Mouse (Mus musculus): ENCODE measurements around the gene Il17ra.

The Il17ra gene

GRCm38 (mm10) chr6:120463086-120463871, at the start of gene Il17ra:
Il17ra (plus strand) TSS chr6:120463247.
- DNase-seq (ENCODE audit: low spot score) = peak; percentile 81

GRCm38 (mm10) chr6:120438161-120438560, 24.9 kb upstream of the Il17ra start:
- no peak for DNase-seq (ENCODE audit: low spot score)

- no peak for DNase-seq (ENCODE audit: low spot score)
Observed at GRCm38 (mm10) chr6:120442171-120442749, 20.8 kb upstream of the Il17ra start.

- DNase-seq (ENCODE audit: low spot score) = no peak
Observed at GRCm38 (mm10) chr6:120443363-120444355, 19.4 kb upstream of the Il17ra start.

- no peak for DNase-seq (ENCODE audit: low spot score)
Observed at GRCm38 (mm10) chr6:120450208-120450607, 12.8 kb upstream of the Il17ra start.

- no peak for DNase-seq (ENCODE audit: low spot score)
Observed at GRCm38 (mm10) chr6:120452384-120453102, 10.5 kb upstream of the Il17ra start.

- DNase-seq (ENCODE audit: low spot score) = no peak
Observed at GRCm38 (mm10) chr6:120453103-120453445, 10.0 kb upstream of the Il17ra start.

- DNase-seq (ENCODE audit: low spot score) = no peak
Observed at GRCm38 (mm10) chr6:120453556-120453955, 9.5 kb upstream of the Il17ra start.

- no peak for DNase-seq (ENCODE audit: low spot score)
Observed at GRCm38 (mm10) chr6:120454627-120455077, 8.4 kb upstream of the Il17ra start.

- peak; percentile 34 for DNase-seq (ENCODE audit: low spot score)
Observed at GRCm38 (mm10) chr6:120457074-120457473, 6.0 kb upstream of the Il17ra start.

- no peak for DNase-seq (ENCODE audit: low spot score)
Observed at GRCm38 (mm10) chr6:120457751-120458150, 5.3 kb upstream of the Il17ra start.

GRCm38 (mm10) chr6:120461217-120461616, 1.8 kb upstream of the Il17ra start:
- DNase-seq (ENCODE audit: low spot score) = no peak

GRCm38 (mm10) chr6:120462251-120462650, 796 bp upstream of the Il17ra start:
- no peak for DNase-seq (ENCODE audit: low spot score)

GRCm38 (mm10) chr6:120463884-120464283, 837 bp downstream of the Il17ra start:
- peak; percentile 53 for DNase-seq (ENCODE audit: low spot score)

- DNase-seq (ENCODE audit: low spot score) = no peak
Observed at GRCm38 (mm10) chr6:120464406-120464939, 1.4 kb downstream of the Il17ra start.

- DNase-seq (ENCODE audit: low spot score) = no peak
Observed at GRCm38 (mm10) chr6:120465393-120465792, 2.3 kb downstream of the Il17ra start.

- no peak for DNase-seq (ENCODE audit: low spot score)
Observed at GRCm38 (mm10) chr6:120466609-120467329, 3.7 kb downstream of the Il17ra start.

- no peak for DNase-seq (ENCODE audit: low spot score)
Observed at GRCm38 (mm10) chr6:120468259-120468658, 5.2 kb downstream of the Il17ra start.

- DNase-seq (ENCODE audit: low spot score) = no peak
Observed at GRCm38 (mm10) chr6:120469268-120469667, 6.2 kb downstream of the Il17ra start.

GRCm38 (mm10) chr6:120469770-120470169, 6.7 kb downstream of the Il17ra start:
- no peak for DNase-seq (ENCODE audit: low spot score)

GRCm38 (mm10) chr6:120470666-120471065, 7.6 kb downstream of the Il17ra start:
- no peak for DNase-seq (ENCODE audit: low spot score)
